Mouse (Mus musculus) lung, adult 10 weeks (tissue): Measurements from ENCODE around the gene Myh10. TPM values are rescaled to one million over a fixed set of nuclear protein-coding genes. Genes with fewer than 3 reads are reported as not detected.

Experiments used
- polyA plus RNA-seq: library from polyadenylated mRNA; stranded (reverse); fragments of 350-450 nt; fragmentation: Illumina TruSeq; extraction: RNeasy Lipid Tissue Mini Kit (QIAGEN cat#74804); gene quantifications from one replicate; pipeline ENCODE4 v1.2.3, GENCODE M21; 2014; ENCODE audit warnings: low read depth, low replicate concordance; ENCODE audit not compliant: insufficient read depth

Myh10 gene
- 75.0 TPM for polyA plus RNA-seq

DNA sequence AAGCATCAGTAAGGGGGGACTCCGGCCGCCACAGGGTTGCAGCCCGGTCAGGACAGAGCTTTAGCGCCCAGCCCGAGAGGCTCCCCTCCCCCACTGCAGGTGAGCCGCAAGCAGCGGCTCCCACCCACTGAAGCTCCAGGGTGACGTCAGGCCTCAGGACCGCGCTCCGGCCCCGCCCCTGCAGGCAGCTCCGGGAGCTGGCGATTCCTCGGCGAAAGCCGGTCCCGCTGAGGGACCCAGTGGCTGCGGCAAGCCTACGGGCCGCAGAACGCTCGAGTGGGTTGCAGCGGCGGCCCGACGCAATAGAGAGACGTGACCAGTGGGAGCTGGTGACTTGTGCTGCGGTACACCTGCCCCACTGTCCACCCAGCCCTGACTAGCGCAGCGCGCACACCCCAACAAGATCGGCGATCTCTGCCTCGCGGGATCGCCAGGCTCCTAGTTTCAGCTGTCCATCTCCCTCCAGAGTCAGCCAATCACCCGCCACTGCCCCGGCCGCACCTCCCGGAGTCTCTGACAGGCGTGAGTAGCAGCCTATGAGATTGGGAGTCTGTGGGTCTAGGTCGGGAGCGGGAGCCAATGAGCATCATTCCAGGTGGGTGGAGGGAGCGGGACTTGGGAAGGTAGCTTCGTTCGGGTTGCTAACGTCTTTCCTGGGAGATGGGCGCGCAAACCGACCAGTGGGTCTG is at the start of gene Myh10:
Myh10 (plus strand) TSS at position 239 of the 689 bp plus-strand sequence.

Other genes with a start within 250 kb of the Myh10 start
- 4.6 TPM for gene Pik3r6, start 188.5 kb upstream of the Myh10 start, polyA plus RNA-seq
- gene Mfsd6l, start 135.4 kb upstream of the Myh10 start, polyA plus RNA-seq: 3.8 TPM
- gene Ccdc42, start 104.5 kb upstream of the Myh10 start, polyA plus RNA-seq: 10.2 TPM
- 43.4 TPM for gene Ndel1, start 180.3 kb downstream of the Myh10 start, polyA plus RNA-seq
- gene Rnf222, start 197.0 kb downstream of the Myh10 start, polyA plus RNA-seq: not detected
- 2,813 TPM for gene Rpl26, start 210.0 kb downstream of the Myh10 start, polyA plus RNA-seq
- not detected for gene Odf4, start 235.5 kb downstream of the Myh10 start, polyA plus RNA-seq